Mouse (Mus musculus) forebrain, embryonic 15.5 days (tissue): ENCODE measurements around the gene Ccn6. TPM values are rescaled to one million over a fixed set of nuclear protein-coding genes. Genes with fewer than 3 reads are reported as not detected.
"Not testable (repeated sequence)": the region's sequence is repeated elsewhere in the genome, so short reads cannot be mapped to it uniquely, and the experiment has no call there.

Experiments
- ATAC-seq: fragments of 200-750 bp; cut with Nextera tagmentation; replicated peaks from 2 replicates; pipeline ENCODE4 v1.8.0; 2017; ENCODE audit warnings: mild to moderate bottlenecking, moderate TSS enrichment, moderate library complexity
- H3K27ac ChIP-seq: fragments of 300-500 bp; sonication (generic); replicated peaks from 2 replicates; pipeline ENCODE4 v1.5.1; 2015; ENCODE audit warnings: mild to moderate bottlenecking, inconsistent platforms
- H3K27me3 ChIP-seq: fragments of 300-500 bp; sonication (generic); 2 replicates; pipeline ENCODE4 v1.6.1; 2015; ENCODE audit warnings: inconsistent platforms
- H3K36me3 ChIP-seq: fragments of 300-500 bp; sonication (generic); 2 replicates; pipeline ENCODE4 v1.6.1; 2015; ENCODE audit warnings: mild to moderate bottlenecking, inconsistent platforms
- H3K4me1 ChIP-seq: fragments of 300-500 bp; sonication (generic); 2 replicates; pipeline ENCODE4 v1.6.1; 2015; ENCODE audit warnings: inconsistent platforms
- H3K4me2 ChIP-seq: fragments of 300-500 bp; sonication (generic); replicated peaks from 2 replicates; pipeline ENCODE4 v1.6.1; 2015; ENCODE audit warnings: mild to moderate bottlenecking, inconsistent platforms
- H3K4me3 ChIP-seq: fragments of 300-500 bp; sonication (generic); 2 replicates; pipeline ENCODE4 v1.5.1; 2015; ENCODE audit warnings: mild to moderate bottlenecking, inconsistent platforms
- H3K9ac ChIP-seq: fragments of 300-500 bp; sonication (generic); replicated peaks from 2 replicates; pipeline ENCODE4 v1.6.1; 2015; ENCODE audit warnings: mild to moderate bottlenecking, inconsistent platforms
- H3K9me3 ChIP-seq: fragments of 300-500 bp; sonication (generic); 2 replicates; pipeline ENCODE4 v1.6.1; 2016; ENCODE audit warnings: inconsistent platforms
- whole genome bisulfite sequencing: fragments of 180-500 bp; shearing (Covaris S2); methylation state at CpG from one replicate; pipeline ENCODE4 v1.1.7; 2015; ENCODE audit warnings: mixed read lengths; 5-methylcytosine and 5-hydroxymethylcytosine counted together
- polyA plus RNA-seq: library from polyadenylated mRNA; unstranded; fragments of >200 nt; fragmentation: Nextera tagmentation; extraction: Ambion mirVana; gene quantifications from 2 replicates; pipeline ENCODE4 v1.2.1, GENCODE M21; 2015

Ccn6 gene
- polyA plus RNA-seq = 0.13 and 0.52 TPM in 2 replicates

DNA sequence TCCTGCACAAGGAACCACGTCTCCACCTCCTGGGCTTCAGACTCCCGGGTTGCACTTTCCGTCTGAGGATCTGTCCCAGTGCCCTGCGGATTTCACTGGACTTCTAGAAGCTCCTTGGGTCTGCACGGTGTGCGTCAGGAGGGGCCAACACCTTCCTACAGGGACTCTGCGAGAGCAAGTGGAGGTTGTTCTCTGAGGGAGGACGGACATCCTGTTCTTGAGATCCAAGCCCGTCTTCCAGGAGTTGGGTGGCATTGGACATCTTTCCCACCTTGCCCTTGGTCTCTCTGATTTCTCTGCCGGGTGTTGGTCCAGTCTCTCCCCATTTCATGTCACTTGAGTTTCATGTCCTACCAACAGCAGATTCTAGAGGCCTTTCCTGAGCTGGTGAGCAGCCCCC, at the start of gene Ccn6:
Gene Ccn6 (minus strand): TSS at position 101 of the 400 bp plus-strand sequence.
- no peak for ATAC-seq
- Histone ChIP-seq H3K4me1 (peaks cover 19% of the 10 kb centered on the region), H3K4me3 (no peak within 1 kb of the TSS)

DNA sequence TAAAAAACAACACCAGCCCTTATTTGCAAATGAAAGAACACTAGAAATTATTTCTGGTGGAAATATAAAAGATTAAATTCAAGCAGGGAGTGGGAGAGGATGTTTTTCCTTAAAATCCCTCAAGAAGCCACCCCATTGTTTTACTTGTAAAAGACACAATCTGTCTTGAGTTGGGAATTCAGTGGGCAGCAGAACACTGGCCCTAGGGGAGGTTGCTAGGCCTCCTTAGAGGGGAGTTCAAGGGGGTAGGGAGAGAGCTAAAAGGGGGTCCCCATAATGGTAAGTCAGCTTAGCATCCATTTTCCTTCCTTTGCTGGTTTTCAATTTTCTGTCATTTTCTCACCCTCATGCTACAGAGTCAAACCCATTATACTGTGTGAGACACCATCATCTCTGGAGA, 46.4 kb upstream of the Ccn6 start:
- Histone ChIP-seq H3K27me3 (no peaks in the 10 kb centered on the region), H3K9me3 (peaks cover 6% of the 10 kb centered on the region; the same call in 1 of the 2 replicates), H3K4me1 (peaks cover 18% of the 10 kb centered on the region), H3K27ac (peak overlapping the region; percentile 78), H3K4me3 (no peak overlapping the region), H3K9ac (no peak overlapping the region), H3K4me2 (no peak overlapping the region), H3K36me3 (no peaks in the 10 kb centered on the region)
- 0 out of 2 replicates have a peak, but pooled peaks have one; percentile 47 for ATAC-seq

More for the DNA sequence above, at the start of gene Ccn6:
- Histone ChIP-seq H3K4me2 (no peak within 1 kb of the TSS), H3K27ac (no peak within 1 kb of the TSS), H3K36me3 (no peaks in the 10 kb centered on the region), H3K9ac (no peak within 1 kb of the TSS), H3K9me3 (no peaks in the 10 kb centered on the region), H3K27me3 (no peaks in the 10 kb centered on the region; the same call in 1 of the 2 replicates)
- WGBS = 89% methylated on average over 10 of the region's 10 CpGs

DNA sequence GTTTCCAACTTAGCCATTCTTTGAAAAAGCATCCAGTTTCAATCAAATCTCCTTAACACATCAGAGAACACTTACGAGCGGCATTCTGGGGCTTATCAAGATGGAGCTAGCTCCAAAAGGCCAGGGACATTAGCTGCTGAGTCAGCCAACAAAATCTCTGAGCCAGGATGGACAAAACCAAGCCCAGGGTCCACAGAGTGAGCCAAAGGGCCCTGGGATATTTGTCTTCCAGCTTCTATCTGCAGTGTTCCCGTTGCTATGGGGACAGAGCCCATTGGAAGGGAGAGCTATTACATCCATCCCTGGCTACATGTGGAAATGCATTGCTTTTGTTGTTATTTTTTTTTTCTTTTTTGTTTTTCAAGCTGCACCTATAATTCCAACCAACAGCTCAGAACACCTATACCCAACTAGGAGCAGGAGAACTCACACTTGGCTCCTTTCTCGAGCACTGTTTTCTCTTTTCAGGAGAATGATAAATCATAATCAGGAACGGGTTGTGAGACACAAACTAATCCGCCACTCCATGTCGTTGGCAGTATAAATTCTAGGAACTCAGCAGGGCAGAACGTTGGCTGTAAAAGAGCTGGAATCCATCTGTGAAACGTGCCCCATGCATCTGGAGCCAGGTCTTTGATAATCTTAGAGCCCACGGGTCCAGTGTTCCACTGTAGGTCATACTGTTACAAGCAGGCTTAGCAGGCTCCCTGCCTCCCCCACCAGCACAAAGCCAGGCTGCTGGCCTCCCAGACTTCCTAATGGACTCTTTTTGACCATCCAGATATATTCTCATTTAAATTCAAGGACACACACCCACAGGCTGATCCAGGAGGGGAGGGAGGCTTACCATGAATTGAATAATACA, 45.8 kb upstream of the Ccn6 start:
- Histone ChIP-seq H3K9ac (no peak overlapping the region), H3K36me3 (no peaks in the 10 kb centered on the region), H3K4me1 (peaks cover 18% of the 10 kb centered on the region), H3K4me3 (no peak overlapping the region), H3K9me3 (peaks cover 6% of the 10 kb centered on the region; the same call in 1 of the 2 replicates), H3K27ac (peak overlapping the region; percentile 78), H3K27me3 (no peaks in the 10 kb centered on the region), H3K4me2 (0 out of 2 replicates have a peak overlapping the region, but pooled peaks have one; percentile 7)
- ATAC-seq = peak; percentile 86
- 24% methylated on average over 10 of the region's 10 CpGs for WGBS

DNA sequence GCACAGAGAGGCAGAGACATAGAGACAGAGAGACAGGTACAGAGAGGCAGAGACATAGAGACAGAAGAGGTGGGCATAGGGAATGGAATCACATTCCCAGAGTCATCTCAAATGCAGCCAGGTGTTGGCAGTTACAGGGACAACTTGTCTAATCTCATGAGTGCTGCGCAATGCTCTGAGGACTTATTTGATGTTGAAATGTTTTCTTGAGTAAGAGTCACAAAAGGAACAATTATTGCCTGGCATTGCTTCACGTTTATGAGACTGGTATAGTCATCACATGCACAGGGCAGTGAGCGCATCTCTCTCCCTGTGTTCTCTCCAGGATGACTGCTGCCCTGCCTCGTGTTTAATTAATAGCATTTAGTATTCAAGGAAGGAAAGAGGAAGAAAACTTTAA, 45.1 kb upstream of the Ccn6 start:
- H3K4me1 ChIP-seq = peaks cover 18% of the 10 kb centered on the region
- no peak overlapping the region for H3K4me3 ChIP-seq
- 57% methylated on average over 4 of the region's 4 CpGs for WGBS
- H3K27ac ChIP-seq = peak overlapping the region; percentile 78
- H3K9me3 ChIP-seq = peaks cover 6% of the 10 kb centered on the region; the same call in 1 of the 2 replicates
- H3K36me3 ChIP-seq = no peaks in the 10 kb centered on the region
- no peak overlapping the region for H3K9ac ChIP-seq
- H3K4me2 ChIP-seq = no peak overlapping the region
- H3K27me3 ChIP-seq = no peaks in the 10 kb centered on the region
- no peak for ATAC-seq

DNA sequence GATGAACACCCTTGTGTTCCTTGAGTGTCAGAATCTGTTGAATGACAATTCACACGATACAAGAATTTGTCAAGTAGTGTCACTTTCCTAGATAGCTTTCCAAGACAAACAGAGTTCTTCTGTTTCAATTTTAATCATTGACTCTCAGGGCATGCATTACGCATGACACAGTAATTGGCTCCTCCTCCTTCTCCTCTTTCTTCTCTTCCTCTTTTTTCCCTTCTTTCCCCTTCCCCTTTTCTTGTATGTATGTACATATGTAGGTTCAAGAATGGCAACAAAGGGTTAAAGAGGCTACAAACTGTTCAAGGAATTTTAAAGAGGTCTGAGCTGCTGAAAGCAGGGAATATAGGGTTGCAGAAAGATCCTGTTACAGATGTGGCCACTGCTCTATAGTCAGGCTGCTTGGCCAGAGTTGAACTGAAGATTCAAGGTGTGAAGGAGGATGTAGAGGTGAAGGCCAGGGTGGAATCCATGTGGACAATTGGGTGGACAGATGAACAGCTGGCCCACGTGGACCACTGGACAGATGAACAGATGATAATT, 43.8 kb upstream of the Ccn6 start:
- H3K36me3 ChIP-seq = no peaks in the 10 kb centered on the region
- no peak overlapping the region for H3K27ac ChIP-seq
- no peak overlapping the region for H3K4me3 ChIP-seq
- 81% methylated on average over 3 of the region's 3 CpGs for WGBS
- no peaks in the 10 kb centered on the region for H3K27me3 ChIP-seq
- no peak overlapping the region for H3K9ac ChIP-seq
- H3K4me2 ChIP-seq = no peak overlapping the region
- peaks cover 6% of the 10 kb centered on the region; the same call in 1 of the 2 replicates for H3K9me3 ChIP-seq
- H3K4me1 ChIP-seq = peaks cover 18% of the 10 kb centered on the region
- no peak for ATAC-seq

DNA sequence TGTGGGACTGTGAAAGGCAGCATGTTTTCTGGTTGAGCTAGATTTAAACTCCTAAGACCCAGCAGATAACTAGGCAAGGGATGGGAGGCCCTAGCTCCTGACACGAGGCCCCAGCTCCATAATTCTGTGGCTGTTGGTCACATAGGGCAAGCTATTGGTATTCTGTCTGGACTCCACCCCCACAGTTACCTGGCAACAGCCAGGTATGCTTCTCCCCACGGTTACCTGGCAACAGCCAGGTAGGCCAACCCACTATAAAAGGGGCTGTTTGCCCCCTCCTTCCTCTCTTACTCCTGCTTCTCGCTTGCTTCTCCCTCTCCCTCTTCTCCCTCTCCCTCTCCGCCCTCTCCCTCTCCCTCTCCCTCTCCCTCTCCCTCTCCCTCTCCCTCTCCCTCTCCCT, 38.9 kb upstream of the Ccn6 start:
- Histone ChIP-seq H3K27me3 (no peaks in the 10 kb centered on the region), H3K27ac (no peak overlapping the region), H3K4me2 (no peak overlapping the region), H3K9ac (no peak overlapping the region), H3K4me3 (no peak overlapping the region), H3K36me3 (no peaks in the 10 kb centered on the region), H3K9me3 (no peaks in the 10 kb centered on the region; the same call in 1 of the 2 replicates), H3K4me1 (no peaks in the 10 kb centered on the region)
- 69% methylated on average over 4 of the region's 4 CpGs for WGBS
- ATAC-seq = no peak

DNA sequence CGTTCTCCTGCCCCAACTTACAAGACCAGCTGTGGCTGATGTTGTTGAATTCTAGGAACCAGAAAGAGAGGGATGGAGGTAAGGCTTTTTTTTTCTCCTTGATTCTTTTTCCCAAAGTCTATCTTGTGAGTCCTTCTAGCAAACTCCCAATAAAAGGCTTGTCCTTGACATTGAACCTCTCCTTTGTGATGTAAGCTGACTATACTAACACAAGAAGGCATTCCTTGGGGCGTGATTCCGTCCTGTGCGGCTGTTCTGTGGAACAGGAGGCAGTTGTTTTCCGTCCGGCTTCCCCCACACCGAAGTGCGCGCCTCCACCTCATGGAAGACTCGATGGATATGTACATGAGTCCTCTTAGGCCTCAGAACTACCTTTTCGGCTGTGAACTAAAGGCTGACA, 34.6 kb upstream of the Ccn6 start:
- H3K9me3 ChIP-seq, H3K36me3 ChIP-seq, ATAC-seq, H3K27me3 ChIP-seq, H3K4me2 ChIP-seq, H3K27ac ChIP-seq, H3K4me1 ChIP-seq, H3K9ac ChIP-seq, H3K4me3 ChIP-seq: not testable (repeated sequence)
- 90% methylated on average over 11 of the region's 11 CpGs for WGBS

DNA sequence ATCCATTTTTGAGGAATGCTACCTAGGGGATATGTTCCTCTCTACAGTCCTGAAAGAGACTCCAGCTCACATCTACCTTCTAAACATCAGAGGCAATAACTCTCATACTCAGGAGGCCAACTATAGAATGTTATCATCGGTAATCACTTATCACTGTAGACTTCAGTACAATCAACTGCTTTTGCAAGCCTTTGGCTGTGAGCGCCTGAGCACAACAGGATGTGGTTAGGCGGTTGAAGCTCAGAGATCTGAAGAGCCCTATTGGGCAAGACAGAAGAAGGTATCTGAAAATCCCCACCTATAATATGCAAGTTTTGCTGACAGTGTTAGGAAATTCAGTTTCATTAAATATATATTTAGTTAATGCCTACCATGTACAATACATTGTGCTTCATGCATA, 29.1 kb upstream of the Ccn6 start:
- Histone ChIP-seq H3K9me3 (no peaks in the 10 kb centered on the region), H3K4me3 (no peak overlapping the region), H3K9ac (no peak overlapping the region), H3K27me3 (no peaks in the 10 kb centered on the region), H3K36me3 (no peaks in the 10 kb centered on the region), H3K4me1 (no peaks in the 10 kb centered on the region), H3K27ac (no peak overlapping the region), H3K4me2 (no peak overlapping the region)
- no peak for ATAC-seq
- 94% methylated on average over 3 of the region's 3 CpGs for WGBS

DNA sequence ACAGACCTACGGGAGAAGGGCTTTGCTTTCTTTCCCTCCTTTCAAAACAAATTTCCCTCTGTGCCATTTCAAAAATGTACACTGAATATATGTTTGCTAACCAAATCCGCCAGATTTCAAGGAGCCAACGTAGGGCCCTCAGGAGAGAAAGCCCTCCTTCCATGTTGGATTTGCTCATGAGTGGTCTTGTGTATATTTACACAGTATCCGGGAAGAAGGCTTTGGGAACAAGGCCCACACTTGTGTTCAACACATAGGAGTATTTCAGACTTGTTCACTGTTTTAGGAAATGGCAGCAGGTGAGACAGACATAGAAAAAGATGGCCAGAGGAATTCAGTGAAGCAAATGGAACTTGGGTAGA, 21.9 kb upstream of the Ccn6 start:
- WGBS = 59% methylated on average over 4 of the region's 4 CpGs

DNA sequence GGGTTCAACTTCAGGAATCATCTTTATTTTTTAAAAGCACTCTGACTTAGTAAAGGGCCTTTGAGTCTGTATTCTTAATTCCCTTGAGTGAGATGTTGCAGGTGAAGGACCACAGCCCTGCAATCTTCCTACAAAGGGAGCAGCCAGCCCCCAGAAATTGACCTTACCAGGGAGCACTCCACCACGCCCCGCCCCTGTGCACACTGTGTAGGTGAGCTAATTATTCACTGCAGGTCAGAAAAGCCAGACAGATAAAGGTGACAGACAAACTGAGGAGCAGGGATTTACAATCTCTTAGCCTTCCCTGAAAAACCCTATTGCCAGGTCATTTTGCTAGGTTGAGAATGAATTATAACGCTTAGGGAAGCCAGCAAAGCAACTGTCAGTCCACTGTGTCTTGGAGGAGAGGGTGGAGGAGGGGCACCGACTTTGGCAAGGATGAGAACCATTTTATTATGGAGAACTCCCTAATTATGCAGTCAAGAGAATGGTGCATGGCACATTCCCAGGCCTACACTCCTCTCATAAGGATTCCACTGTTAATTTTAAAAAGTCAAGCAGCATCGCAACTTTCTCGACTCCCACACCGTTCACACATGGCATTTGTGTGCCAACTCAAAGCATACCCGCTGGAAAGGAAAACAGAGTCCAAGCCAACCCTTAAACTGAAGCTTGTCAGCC, 21.4 kb upstream of the Ccn6 start:
- no peak overlapping the region for H3K9ac ChIP-seq
- no peaks in the 10 kb centered on the region for H3K27me3 ChIP-seq
- H3K9me3 ChIP-seq = no peaks in the 10 kb centered on the region
- ATAC-seq = peak; percentile 63
- 59% methylated on average over 8 of the region's 8 CpGs for WGBS
- no peak overlapping the region for H3K4me2 ChIP-seq
- H3K27ac ChIP-seq = peak overlapping the region; percentile 35; the same call in 1 of the 2 replicates
- H3K36me3 ChIP-seq = no peaks in the 10 kb centered on the region
- no peak overlapping the region for H3K4me3 ChIP-seq
- peaks cover 11% of the 10 kb centered on the region; the same call in 1 of the 2 replicates for H3K4me1 ChIP-seq

More for the DNA sequence above, 21.9 kb upstream of the Ccn6 start:
- no peaks in the 10 kb centered on the region for H3K9me3 ChIP-seq
- H3K27me3 ChIP-seq = no peaks in the 10 kb centered on the region
- peak overlapping the region; percentile 20; the same call in 1 of the 2 replicates for H3K27ac ChIP-seq
- H3K4me3 ChIP-seq = no peak overlapping the region
- H3K4me2 ChIP-seq = no peak overlapping the region
- ATAC-seq = no peak
- no peak overlapping the region for H3K9ac ChIP-seq
- peaks cover 11% of the 10 kb centered on the region; the same call in 1 of the 2 replicates for H3K4me1 ChIP-seq
- no peaks in the 10 kb centered on the region for H3K36me3 ChIP-seq

DNA sequence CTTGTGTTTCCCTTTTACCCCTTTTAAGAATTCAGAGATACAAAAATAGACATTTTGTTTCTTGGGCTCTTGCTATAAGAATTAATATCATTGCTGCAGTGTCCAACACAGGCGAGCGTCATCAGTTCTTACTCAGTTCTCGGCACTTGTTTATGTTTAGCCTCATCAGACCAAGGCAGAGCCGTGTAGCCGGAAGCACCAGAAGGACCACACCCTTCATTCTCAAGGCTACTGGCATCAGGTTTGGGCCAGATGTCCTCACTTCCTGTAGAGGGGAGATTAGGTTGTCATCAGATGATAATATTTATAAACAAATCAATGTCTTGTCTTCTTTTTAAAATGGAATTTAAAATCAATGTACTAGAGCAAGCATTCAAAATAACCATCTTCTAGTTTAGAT, 13.4 kb upstream of the Ccn6 start:
- H3K4me1 ChIP-seq = peaks cover 18% of the 10 kb centered on the region
- no peak overlapping the region for H3K4me3 ChIP-seq
- ATAC-seq = no peak

DNA sequence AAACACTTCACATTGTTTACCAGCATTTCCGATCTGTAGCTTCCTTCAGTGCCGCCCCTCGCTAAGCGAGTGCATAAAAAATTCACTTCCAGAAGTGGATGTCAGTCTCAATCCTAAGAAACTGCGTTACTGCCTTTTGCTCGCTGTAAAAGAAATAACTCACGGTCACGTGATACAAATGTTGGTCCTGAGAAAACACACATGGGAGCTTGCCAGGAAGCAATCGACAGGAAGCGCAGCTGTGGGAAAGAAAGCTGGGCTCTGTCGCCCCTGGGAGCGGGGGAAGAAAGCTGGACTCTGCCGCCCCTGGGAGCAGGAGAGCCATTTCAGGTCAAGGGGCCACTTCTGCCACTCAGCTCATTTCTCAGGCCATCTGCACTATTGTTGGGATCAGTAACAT, 9.5 kb upstream of the Ccn6 start:
- H3K4me3 ChIP-seq = 0 out of 2 replicates have a peak overlapping the region, but pooled peaks have one; percentile 8
- WGBS = 24% methylated on average over 13 of the region's 13 CpGs
- H3K36me3 ChIP-seq = no peaks in the 10 kb centered on the region
- peak overlapping the region; percentile 28; the same call in 1 of the 2 replicates for H3K9ac ChIP-seq
- peak overlapping the region; percentile 99 for H3K27ac ChIP-seq
- no peaks in the 10 kb centered on the region; the same call in 1 of the 2 replicates for H3K27me3 ChIP-seq
- H3K9me3 ChIP-seq = no peaks in the 10 kb centered on the region
- H3K4me1 ChIP-seq = peaks cover 35% of the 10 kb centered on the region
- peak overlapping the region; percentile 69 for H3K4me2 ChIP-seq
- no peak for ATAC-seq

More for the DNA sequence above, 13.4 kb upstream of the Ccn6 start:
- no peaks in the 10 kb centered on the region for H3K36me3 ChIP-seq
- H3K27me3 ChIP-seq = no peaks in the 10 kb centered on the region
- no peak overlapping the region for H3K27ac ChIP-seq
- no peak overlapping the region for H3K9ac ChIP-seq
- H3K9me3 ChIP-seq = no peaks in the 10 kb centered on the region
- WGBS = 91% methylated on average over 5 of the region's 5 CpGs
- H3K4me2 ChIP-seq = no peak overlapping the region
